Mouse (Mus musculus): ENCODE measurements at regions not wholly inside any gene's neighbourhood (a gene's known extent, or its start where the extent isn't known, plus 50 kb on each side); places are given as distances from the start of the nearest gene placed in this dataset.
A peak's percentile ranks its signal among the peaks of the same experiment; 100 is the strongest.
"Not testable (repeated sequence)": the region's sequence is repeated elsewhere in the genome, so short reads cannot be mapped to it uniquely, and the experiment has no call there.

- DNase-seq: no peak
Measured at GRCm38 (mm10) chr12:16374331-16374996, 236.3 kb downstream of the Lpin1 start.

DNA sequence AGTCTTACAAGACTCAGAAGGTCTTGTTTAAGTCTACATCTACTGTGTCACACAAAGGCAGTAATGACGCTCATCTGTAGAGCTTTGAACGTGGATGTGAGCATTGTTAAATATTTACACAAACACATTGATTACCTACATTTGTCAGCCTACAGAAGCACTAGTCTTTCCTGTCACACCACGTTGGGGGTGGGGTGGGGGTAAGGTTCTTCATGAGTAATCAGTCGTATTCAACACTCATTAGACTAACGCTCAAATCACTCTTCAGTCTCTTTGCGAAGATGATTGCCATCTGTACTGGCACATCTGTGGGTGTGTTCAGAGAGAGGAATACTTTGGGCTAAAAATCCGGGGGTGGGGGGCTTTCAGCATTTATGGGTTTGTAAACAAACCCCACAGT, 240.7 kb downstream of the Lpin1 start:
- DNase-seq: no peak

GRCm38 (mm10) chr12:16362341-16362740, 248.4 kb downstream of the Lpin1 start:
- DNase-seq: peak; percentile 26

DNA sequence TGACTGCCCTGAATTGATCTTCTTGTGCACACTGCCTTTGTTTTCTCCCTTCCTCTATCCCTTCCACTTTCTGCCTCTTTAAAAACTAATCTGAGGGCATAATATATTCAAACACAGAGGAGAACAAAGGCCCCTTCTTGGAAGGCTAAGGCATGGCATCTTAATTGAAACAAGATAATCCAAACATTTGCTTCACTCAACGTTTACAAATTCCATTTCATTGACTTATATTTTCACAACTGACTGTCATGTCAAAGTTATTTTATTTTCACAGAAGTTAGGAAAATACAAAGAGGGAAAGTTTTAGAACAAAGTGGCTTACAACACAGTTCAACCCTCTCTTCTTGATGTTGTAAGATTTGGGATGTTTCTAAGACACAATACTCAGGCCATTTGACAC, 251.9 kb downstream of the Lpin1 start:
- no peak for DNase-seq

- no peak for DNase-seq
Measured at GRCm38 (mm10) chr12:16354711-16355110, 256.1 kb downstream of the Lpin1 start.

DNA sequence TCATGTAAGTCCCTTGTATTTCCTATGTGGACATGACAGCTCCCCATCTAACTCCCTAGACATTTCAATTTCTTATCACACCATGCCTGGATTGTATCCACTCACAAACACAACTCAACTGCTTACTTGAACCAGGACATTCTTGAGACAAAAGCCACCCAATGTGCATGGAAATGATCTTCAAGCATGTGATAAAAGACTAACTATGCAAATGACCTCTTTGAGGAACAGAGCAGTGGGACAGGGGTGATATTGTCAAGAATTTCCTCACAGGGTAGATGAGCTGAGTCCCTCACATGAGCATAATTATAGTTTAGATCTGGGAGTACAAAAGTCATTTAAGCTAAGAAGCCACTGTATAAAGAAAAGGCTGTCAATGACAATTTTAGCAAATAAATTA, 259.0 kb downstream of the Lpin1 start:
- DNase-seq: no peak

DNA sequence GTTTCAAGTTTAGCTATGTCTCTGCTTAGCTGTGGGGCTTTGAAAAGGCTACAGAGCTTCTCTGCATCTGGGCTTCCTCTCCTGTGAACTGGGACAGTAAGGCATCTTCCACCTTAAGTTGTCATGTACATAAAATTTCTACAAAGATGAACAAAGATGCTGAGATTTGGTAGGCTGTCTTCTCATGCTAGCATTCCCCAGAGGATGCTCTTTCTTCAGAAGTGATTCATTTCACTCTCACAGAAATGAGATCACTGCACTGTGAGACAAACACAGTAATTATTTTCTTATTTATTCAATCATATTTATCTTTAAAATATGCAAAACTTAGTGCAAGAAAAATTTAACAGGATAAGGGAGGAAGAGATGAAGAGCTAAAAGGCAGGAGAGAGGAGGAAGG, 261.5 kb downstream of the Lpin1 start:
- no peak for DNase-seq

- no peak for DNase-seq
Measured at GRCm38 (mm10) chr12:16344021-16344420, 266.7 kb downstream of the Lpin1 start.

GRCm38 (mm10) chr12:16342030-16342429, 268.7 kb downstream of the Lpin1 start:
- DNase-seq: not testable (repeated sequence)

- no peak for DNase-seq
Measured at GRCm38 (mm10) chr12:16331456-16331855, 279.3 kb downstream of the Lpin1 start.

- no peak for DNase-seq
Measured at GRCm38 (mm10) chr12:16329129-16329528, 281.6 kb downstream of the Lpin1 start.

GRCm38 (mm10) chr12:16320536-16321402, 290.0 kb downstream of the Lpin1 start:
- DNase-seq: no peak

DNA sequence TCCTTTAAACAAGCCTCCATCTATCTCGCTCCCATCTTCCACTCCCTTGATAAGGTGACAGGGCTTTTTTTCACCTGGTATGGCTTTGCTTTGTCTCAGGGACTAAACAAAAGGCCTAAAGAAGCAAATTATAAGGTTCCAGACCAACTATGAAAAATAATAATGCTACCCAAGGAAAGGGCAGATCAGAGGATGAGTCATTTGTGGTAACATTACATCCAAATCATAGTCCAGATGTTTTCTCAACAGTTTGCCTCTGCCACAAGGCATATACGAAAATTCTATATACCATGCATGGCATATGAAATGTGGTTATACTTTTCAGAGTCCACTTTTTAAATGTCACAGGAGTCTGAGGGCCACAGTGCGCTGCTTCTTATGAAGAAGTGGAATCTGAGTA, 302.7 kb downstream of the Lpin1 start:
- no peak for DNase-seq

DNA sequence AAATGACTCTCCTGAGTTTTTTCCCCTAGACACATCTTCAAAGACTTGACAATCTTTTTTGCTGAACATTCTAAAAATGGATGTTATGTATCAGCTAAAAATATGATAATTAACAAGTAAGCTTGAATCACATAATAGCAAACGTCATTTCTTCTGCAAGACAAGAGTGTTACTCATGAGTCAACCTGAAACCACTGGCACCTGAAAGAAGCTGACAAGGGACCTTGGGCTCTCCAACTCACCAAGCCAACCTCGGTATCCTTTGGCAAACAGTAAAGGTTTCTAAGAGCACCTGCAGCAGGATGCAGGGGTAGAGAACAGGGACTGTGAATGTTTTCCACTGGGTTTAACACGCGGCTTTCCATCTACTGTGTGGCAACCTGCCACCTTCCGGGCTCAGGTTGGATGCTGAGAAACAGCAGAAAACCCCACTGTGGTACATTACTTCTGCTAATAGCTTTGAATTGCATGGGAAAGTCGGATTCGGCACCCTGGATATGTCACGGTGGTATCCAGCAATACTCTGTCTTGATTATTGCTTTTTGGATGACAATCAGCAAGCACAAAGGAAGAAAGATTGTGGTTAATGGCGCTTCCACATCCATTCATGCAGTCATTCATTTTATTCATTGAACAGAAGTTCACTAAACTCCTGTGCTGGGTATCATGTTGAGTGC, 305.9 kb downstream of the Lpin1 start:
- DNase-seq: no peak

- DNase-seq: no peak
Measured at GRCm38 (mm10) chr12:16285061-16285460, 325.7 kb downstream of the Lpin1 start.

- DNase-seq: no peak
Measured at GRCm38 (mm10) chr12:16279146-16279545, 331.6 kb downstream of the Lpin1 start.

- DNase-seq: no peak
Measured at GRCm38 (mm10) chr12:16277567-16278332, 333.0 kb downstream of the Lpin1 start.

DNA sequence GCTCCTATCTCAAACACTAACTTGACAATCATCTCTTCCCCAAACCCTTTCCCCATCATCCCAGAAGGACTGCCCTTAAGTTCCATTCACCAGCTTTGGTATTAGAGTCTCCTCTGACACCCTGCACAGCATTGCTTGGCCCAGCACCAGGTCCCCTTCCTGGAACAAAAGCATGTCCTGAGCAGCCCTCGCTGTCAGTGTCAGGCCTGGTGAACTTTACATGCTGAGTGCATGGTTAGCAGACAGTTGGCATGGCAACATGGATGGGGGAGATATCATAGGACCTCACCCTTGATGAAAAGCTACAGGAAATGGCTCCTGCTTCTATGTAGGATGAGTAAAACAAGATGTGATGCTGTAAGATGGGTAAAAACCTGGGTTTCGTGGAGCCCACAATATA, 333.6 kb downstream of the Lpin1 start:
- DNase-seq: no peak

GRCm38 (mm10) chr12:16276301-16276700, 334.5 kb downstream of the Lpin1 start:
- no peak for DNase-seq

DNA sequence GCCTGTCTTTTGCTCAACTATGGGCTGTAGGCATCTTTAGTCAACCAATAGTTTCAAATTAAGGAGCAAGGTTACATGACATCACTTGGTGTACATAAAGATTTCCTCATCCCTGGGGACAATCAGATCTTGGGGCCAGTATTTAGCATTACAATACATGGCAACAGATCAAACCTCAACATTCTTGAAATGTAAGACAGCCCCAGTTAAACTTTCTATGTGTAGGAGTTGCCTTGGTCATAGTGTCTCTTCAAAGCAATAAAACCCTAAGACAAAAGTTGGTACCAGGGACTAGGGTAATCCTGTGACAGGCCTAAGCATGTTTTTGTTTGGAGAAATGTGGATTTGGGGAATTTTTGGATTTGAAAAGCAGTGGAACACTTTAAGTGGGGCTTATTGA, 338.3 kb downstream of the Lpin1 start:
- no peak for DNase-seq

DNA sequence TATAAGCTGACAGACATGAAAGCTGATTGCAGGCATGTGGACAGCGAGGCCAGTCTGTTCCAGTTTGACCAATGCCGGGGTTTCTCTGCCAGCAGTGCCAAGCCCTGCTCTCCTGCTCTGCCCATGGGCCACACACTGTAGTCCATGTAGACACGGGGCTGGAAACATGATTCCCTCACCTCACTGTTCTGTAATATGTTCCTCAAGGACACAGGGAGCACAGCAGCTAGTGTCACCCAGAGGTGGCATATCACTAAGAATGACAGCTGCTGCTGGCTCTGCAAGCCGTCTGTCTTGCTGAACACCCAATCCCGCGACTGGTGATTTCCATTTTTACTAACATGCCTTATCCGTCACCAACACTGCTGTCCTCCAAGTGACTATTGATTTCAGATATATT, 339.9 kb downstream of the Lpin1 start:
- DNase-seq: peak; percentile 13

DNA sequence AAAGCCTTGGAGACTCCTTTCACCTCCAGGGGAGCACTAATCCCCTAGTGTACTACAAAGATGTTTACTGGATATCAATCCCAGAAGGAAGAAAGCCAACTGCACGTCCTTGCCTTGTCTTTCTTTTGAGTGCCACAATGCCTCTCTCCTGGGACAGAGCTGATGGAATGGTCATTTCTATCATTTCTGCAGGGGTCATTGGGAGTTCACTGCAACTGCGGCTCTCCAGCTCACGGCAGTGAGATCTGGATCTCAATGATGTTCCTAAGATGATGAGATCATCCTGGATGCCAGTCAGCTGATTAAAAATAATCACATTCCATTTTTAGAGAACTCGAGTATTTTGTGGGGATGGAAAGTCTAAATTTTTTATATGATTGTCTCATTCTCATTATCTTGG, 341.1 kb downstream of the Lpin1 start:
- DNase-seq: no peak

GRCm38 (mm10) chr12:16268621-16269165, 342.1 kb downstream of the Lpin1 start:
- DNase-seq: no peak
